Mouse (Mus musculus) ovary, postnatal 10 days (tissue): Measurements from ENCODE around the gene Afp.

Source experiments
- DNase-seq: peaks from one replicate; pipeline ENCODE4 v3.0.0; 2022; ENCODE audit warnings: low spot score

Afp gene

DNA sequence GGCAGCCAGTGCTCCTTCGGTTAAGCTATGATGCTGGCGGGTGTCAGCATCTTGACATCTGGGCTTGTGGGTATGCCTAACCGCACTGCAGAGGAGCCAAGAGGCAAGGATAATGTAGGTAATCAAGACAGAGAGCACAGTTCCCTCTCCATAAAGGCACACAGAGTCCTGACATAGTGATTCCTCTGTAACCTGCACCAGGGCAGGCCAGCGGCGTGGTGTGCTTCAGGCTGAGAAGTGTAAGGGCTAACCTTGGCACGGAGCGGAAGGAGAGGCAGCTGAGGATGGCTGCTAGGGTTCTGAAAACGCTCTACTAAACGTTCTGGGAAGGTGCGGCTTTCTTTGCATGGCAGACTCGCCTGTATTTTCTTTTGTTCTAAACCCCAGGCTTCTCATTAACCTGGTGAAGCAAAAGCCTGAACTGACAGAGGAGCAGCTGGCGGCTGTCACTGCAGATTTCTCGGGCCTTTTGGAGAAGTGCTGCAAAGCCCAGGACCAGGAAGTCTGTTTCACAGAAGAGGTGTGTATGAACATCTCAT, 16.9 kb downstream of the Afp start:
- no peak for DNase-seq

DNA sequence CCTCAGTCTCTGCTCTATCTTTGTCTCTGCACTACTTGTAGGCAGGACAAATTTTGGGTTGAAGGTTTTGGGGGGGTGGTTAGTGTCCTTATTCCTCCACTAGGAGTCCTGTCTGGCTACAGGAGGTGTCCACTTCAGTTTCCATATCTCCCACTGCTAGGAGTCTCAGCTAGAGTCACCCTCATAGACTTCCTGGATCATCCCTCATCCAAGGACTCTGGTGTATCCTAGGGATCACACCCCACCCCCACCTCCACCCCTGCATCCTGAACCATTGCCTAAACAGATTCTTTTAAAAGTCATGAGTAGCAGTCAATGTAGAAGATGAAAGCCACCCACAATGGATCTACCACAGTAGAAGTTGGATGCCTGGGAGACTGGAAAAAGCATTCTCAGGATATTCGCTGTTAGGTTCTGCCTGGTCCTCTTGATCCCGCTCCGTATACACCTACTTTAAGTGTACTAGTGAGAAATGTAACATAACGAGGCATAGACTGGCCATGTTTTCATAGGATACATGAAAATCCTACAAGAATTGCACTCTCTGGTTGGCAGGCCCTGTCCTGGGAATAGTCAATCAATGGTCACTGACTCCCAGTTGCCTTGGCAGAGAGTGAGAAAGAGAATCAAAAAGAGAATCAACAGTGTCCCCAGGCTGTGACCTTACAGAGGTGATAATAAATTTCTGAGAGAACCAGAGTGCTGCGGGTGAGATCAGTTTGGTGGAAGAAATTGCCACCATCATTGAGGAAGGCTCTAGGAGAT, 19.5 kb downstream of the Afp start:
- no peak for DNase-seq

DNA sequence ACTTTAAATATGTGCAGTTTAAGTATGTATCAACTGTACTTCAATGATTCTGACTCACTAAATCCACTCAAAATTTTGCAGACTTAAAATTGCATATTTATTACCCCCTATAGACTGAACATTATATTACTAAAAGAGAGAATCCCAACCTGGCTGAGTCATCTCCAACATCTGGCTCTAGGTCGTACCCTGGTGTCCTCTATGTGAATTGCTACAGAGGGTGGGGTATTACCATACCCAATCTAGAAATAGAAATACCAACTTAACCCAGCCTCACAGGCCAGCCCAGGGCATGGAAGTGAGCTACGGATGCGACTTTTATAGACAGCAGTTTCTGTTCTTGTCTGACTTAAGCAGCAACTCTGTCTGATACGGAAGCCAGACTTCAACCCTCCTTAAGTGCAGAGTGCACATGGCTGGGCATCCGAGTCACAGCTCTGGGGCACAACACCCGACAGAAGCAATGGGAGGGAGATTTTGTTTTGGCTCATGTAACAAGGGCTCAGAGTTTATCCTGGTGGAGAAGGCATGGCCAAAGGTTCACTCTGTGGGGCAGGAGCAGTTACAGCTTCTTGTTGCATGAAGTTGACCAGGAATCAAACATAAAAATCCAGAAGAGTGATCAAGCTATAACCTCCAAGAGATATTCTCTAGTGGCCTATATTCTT, 21.9 kb downstream of the Afp start:
- DNase-seq: no peak

DNA sequence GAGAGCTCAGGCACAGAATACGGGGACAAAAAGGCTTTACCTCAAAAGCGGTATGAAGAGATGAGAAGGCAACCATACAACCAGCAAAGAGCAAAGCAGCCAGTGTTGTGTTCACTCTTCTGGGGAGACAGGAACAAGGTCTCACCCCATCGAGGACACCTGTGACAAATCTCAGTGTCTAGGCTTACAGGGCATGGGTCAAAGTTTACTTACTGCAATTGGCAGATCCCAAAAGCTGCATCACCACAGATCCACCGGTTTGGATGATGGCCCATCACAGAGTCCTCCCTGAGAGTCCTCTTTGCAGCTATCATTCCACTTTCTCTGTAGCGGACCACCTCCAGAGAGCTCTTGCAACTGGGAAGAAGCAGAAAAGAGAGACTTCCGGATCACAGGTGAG, 25.0 kb downstream of the Afp start:
- DNase-seq: no peak

DNA sequence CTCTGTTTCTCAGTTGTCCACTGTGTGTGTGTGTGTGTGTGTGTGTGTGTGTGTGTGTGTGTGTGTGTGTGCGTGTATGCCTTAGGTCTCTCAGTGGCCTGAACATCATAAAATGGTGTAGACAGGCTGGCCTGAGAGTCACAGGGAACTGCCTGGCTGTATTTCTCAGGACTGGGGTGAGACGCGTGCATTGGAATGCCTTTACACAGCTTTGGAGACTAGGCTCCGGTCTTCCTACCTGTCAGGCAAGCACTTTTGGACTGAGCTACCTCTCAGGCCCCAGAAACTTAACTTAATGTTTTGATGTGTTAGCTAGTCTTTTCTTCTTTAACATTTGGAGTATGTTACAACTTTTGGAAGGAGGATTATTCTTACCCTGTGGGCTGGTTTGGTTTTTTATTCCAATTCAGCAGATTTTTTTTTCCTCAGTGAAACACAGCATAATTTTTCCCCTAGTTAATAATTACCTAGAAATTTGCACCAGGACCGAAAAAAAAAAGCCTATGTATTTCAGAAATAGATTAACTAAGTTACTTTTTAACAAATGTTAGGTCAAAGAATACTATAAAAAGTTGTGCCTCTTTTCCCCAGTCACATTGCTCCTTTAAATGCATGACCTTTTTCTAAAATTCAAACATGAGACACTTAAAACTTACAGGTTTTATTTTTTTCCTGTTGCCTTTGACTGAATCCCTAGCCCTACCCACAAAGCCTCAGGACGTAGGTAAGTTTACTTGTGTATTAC, 28.0 kb downstream of the Afp start, which contains the start of gene Afm:
Gene Afm, plus strand, starts transcription at position 577 of the 745 bp plus-strand sequence.
- no peak for DNase-seq

DNA sequence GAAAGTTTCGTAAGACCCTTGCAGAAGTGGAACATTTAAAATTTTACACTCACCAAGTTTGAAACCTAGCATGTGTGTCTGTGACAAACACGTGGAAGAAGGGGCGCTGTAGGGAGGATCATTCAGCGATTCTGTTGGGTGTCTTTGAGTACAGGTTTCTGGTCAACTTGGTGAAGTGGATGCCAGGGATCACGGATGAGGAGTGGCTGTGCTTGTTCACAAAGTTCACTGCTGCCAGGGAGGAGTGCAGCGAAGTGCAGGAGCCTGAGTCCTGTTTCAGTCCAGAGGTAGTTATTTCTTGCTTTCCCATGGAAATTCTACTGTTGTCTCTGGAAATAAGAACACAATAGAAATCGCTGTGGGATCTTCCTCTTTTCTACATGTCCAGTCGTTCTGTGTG, 60.7 kb downstream of the Afp start:
- no peak for DNase-seq

DNA sequence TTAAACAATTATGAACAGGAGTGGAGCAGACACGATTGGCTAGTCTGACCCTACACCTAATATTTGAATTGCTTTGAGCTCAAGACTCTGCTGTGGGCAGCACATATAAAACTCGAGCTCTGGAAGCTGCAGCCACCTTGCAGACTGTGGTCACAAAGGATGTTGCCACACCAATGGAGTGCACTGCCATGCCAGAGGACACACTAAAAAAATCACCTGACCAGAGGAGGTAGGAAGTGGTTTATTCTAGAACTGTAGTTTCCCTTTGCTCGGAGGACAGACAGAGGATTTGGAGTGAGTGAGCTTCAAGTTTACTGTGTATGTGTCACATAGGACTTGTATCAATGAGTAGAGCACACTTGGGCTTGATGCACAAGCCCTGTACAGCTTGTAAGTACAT, 65.5 kb downstream of the Afp start:
- no peak for DNase-seq
